11 mouse cellular contexts compared by ENCODE assay signal in the genomic region with DNA sequence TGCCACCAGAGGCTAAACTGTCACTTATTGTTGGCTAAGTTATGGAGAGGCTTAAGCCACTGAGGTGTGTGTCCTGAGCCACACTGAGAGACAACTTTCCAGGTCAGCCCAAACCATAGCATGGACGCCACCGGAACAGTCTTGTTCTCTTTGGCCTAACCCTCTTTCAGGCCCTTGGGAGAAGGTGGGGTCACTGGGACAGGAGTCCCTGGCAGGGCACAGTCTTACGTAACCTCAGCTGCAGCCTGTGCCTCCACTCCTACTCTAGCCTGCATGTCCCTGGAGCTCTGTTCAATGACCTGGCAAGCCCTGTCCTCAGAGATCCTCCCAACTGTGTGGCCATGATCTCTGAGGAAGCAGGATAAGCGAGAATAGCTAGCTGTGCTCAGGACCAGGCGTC. TPM values are rescaled to one million over a fixed set of nuclear protein-coding genes. Genes with fewer than 3 reads are reported as not detected.
A peak's percentile ranks its signal among the peaks of the same experiment; 100 is the strongest.
DNase-seq lines count a peak whose midpoint lies in the region; ATAC-seq lines count a peak whose summit lies in the region.
"Had no signal": no experiment of that assay in that cellular context is flagged by ENCODE, and none has a peak within 500 bp of the region (broad histone marks: within the 10 kb centered on the region; RNA-seq: fewer than 3 reads in every experiment).

No protein-coding gene starts in this region.

- DNase-seq in urinary bladder, postnatal 14 days (ENCODE audit: low spot score) = peak; percentile 20
- no peak for DNase-seq in urinary bladder, adult 2 months (ENCODE audit: low spot score)
- DNase-seq in heart, adult 8-10 months (ENCODE audit: low spot score) = peak; percentile 80
- DNase-seq in kidney, postnatal 10 days = peak; percentile 32
- no peak for DNase-seq in ovary, postnatal 14 days (ENCODE audit: low spot score)
- DNase-seq in spleen, adult 18-20 months = no peak

- no peak overlapping the region for H3K27ac ChIP-seq in intestine, embryonic 15.5 days
- H3K27ac ChIP-seq: hindbrain, embryonic 13.5 days; macrophage; neural tube, embryonic 12.5 days had no signal

- no peaks in the 10 kb centered on the region for H3K9me3 ChIP-seq in intestine, embryonic 15.5 days
- H3K9me3 ChIP-seq: hindbrain, embryonic 13.5 days; neural tube, embryonic 12.5 days had no signal

- 95% methylated on average over 5 of the region's 5 CpGs for WGBS in intestine, embryonic 15.5 days

- H3K4me2 ChIP-seq in intestine, embryonic 15.5 days (replicated peaks) = no peak overlapping the region
- H3K4me2 ChIP-seq: hindbrain, embryonic 13.5 days; neural tube, embryonic 12.5 days had no signal

- H3K9ac ChIP-seq in intestine, embryonic 15.5 days = no peak overlapping the region
- H3K9ac ChIP-seq: hindbrain, embryonic 13.5 days; neural tube, embryonic 12.5 days had no signal

- no peaks in the 10 kb centered on the region for H3K27me3 ChIP-seq in intestine, embryonic 15.5 days (replicated peaks)
- H3K27me3 ChIP-seq: hindbrain, embryonic 13.5 days; neural tube, embryonic 12.5 days had no signal

- peaks cover 13% of the 10 kb centered on the region for H3K4me1 ChIP-seq in intestine, embryonic 15.5 days (replicated peaks)
- H3K4me1 ChIP-seq: neural tube, embryonic 12.5 days had no signal

- no peak for ATAC-seq in intestine, embryonic 15.5 days

- no peaks in the 10 kb centered on the region for H3K36me3 ChIP-seq in intestine, embryonic 15.5 days
- H3K36me3 ChIP-seq: hindbrain, embryonic 13.5 days; neural tube, embryonic 12.5 days had no signal

- H3K4me3 ChIP-seq in intestine, embryonic 15.5 days (replicated peaks) = no peak overlapping the region
- H3K4me3 ChIP-seq: hindbrain, embryonic 13.5 days; neural tube, embryonic 12.5 days had no signal

RNA-seq across cellular contexts. Expression of a gene that starts 41.0 kb away (rescaled TPM):
- 8.1 and 10.6 TPM in 2 replicates for polyA plus RNA-seq in urinary bladder, adult 2 months (2012; rRNA removed)
- total RNA-seq in heart, adult 8-10 months (2022) = 10 to 100 TPM in 2 of 4 experiments, 1 to 10 TPM in 2; 3.5 to 13.3 (median 7.6) TPM
- 9.5 and 9.6 TPM in 2 replicates for polyA plus RNA-seq in intestine, embryonic 15.5 days (2015; fragmentation: Nextera tagmentation; extraction: Ambion mirVana)

RNA-seq across cellular contexts. Expression of a gene that starts 42.1 kb away (rescaled TPM):
- 0.38 and 0.44 TPM in 2 replicates for polyA plus RNA-seq in urinary bladder, adult 2 months (2012; rRNA removed)
- total RNA-seq in heart, adult 8-10 months (2022) = 1 to 10 TPM; 1.5 to 3.4 (median 1.8) TPM
- 3.9 and 5.4 TPM in 2 replicates for polyA plus RNA-seq in intestine, embryonic 15.5 days (2015; fragmentation: Nextera tagmentation; extraction: Ambion mirVana)
- total RNA-seq: ES-E14 had no signal
- polyA plus RNA-seq: macrophage had no signal

Comparison
In these comparisons a context has a peak if more than half of its experiments do, and no peak if none do; other contexts are left out.
1. DNase-seq: peak in urinary bladder, postnatal 14 days (single experiment), heart, adult 8-10 months (single experiment) and kidney, postnatal 10 days (single experiment); none in urinary bladder, adult 2 months (single experiment), ovary, postnatal 14 days (single experiment) and spleen, adult 18-20 months (0 of 2).